Mouse (Mus musculus): ENCODE measurements at regions not wholly inside any gene's neighbourhood (a gene's known extent, or its start where the extent isn't known, plus 50 kb on each side); places are given as distances from the start of the nearest gene placed in this dataset.

GRCm38 (mm10) chr3:9884691-9885354, 203.1 kb upstream of the Gm9833 start:
- no peak for DNase-seq
- intact Hi-C loops (cut with DNase I), result no loop called here

DNA sequence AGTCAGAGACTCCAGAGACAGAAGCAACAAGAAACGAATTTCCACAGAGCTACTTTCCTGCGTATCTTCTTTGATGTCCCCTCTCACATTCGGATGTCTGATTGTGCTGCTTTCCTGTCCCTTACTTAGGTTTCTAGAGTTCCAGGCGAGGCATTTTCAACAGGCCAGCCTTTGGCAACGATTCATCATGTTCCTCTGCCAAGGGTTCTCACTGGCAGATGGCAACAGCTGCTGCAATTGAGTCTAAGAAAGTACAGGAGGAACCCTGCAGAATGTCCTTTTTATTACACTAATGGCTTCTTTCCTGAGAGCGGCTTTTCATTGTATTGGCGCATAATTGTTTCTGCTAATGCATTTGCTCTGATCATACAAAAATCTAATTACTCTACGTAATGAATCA, 202.3 kb upstream of the Gm9833 start:
- intact Hi-C loops (cut with DNase I), result no loop called here
- DNase-seq, result peak; percentile 79 to 82

- no peak for DNase-seq
- intact Hi-C loops (cut with DNase I), result no loop called here
Measured at GRCm38 (mm10) chr3:9886077-9886476, 201.8 kb upstream of the Gm9833 start.

GRCm38 (mm10) chr3:9886765-9887626, 200.9 kb upstream of the Gm9833 start:
- DNase-seq, result peak; percentile 20 to 26
- intact Hi-C loops (cut with DNase I), result no loop called here

DNA sequence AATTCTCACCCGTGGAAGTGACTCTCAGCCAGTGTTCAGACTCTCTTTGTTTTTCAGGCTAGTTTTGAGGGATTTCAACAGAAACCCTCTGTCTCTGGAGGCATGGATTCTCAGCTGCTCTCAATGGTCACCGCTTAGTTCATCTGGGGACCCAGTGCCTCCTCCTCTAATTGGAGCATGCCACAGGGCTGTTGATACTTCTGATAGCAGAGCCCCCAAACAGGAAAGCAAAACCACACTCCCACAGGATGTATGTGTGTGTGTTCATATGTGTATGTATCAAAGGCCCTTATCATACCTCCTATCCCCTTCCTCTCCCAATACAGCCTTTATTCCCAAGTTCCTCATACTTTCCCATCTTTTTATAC, 200.3 kb upstream of the Gm9833 start:
- DNase-seq, result no peak
- intact Hi-C loops (cut with DNase I), result no loop called here

- intact Hi-C loops (cut with DNase I), result no loop called here
- DNase-seq, result no peak
Measured at GRCm38 (mm10) chr3:9888051-9888450, 199.9 kb upstream of the Gm9833 start.

DNA sequence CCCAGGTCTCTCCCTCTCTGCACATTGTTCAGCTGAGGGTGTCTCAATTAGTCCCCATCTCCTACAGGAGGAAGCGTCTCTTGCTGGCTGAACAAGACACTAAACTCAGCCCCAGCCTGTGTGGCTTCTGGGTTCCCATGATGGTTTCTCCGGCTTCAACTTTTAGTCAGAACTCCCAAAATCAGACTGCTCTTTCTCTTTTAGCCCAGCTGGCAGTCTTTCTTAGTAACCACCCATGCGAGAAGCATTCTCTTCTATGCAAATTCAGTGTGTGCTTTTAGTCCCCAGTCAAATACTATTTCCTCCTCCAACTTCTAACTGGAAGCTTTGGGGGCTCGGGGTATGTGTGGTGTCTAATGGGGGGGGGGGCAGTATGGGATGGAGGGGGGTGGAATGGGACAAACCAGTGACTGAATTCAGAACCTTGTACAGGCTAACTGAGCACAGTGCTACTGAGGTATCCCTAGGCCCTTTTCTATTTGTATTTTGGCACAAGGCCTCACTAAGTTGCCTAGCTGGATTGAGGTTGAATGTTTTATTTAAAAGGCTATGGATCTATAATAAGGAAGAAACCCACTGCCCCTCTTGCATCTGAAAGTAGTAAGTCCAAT, 194.9 kb upstream of the Gm9833 start:
- DNase-seq, result no peak
- intact Hi-C loops (cut with DNase I), result no loop called here

- no peak for DNase-seq
- intact Hi-C loops (cut with DNase I), result no loop called here
Measured at GRCm38 (mm10) chr3:9895396-9896135, 192.3 kb upstream of the Gm9833 start.

- DNase-seq, result no peak
- intact Hi-C loops (cut with DNase I), result no loop called here
Measured at GRCm38 (mm10) chr3:9896303-9896702, 191.6 kb upstream of the Gm9833 start.

DNA sequence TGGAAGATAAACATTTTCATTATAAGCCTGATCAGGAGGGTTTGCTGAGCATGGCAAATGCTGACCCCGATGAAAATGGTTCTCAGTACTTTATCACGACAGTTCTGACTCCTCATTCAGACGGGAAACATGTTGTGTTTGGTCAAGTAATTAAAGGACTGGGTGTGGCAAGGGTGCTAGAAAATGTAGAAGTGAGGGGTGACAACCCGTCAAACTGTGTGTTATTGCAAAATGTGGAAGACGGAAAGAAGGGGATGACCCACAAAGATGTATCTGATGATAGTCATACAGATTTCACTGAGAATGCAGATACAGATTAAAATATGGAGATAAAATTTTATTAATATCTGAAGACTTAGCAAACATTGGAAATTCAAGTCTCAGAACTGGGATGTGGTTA, 186.2 kb upstream of the Gm9833 start:
- intact Hi-C loops (cut with DNase I), result no loop called here
- DNase-seq, result no peak

GRCm38 (mm10) chr3:9913357-9913756, 174.6 kb upstream of the Gm9833 start:
- intact Hi-C loops (cut with DNase I), result no loop called here
- no peak for DNase-seq

DNA sequence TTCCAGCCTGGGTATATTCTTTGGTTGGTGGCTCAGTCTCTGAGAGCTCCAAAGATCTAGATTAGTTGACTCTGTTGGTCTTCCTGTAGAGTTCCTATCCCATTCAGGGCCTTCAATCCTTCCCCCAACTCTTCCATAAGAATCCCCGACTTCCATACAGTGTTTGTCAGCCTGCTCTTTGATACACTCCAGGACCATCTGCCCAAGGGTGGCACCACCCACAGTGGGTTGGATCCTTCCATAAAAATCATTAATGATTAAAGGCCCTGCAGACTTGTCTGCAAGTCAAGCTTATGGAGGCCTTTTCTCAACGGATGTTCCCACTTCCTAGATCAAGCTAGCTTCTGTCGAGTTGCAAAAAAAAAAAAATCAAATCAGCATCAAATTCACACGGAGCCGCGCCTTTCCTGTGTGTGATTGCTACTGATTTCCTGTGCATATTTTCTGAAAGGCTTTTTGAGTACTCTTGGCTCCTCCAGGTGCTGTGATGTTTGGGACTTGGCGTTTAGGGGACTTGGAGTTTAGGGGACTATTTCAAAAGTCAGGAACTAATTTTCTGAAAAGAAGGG, 171.3 kb upstream of the Gm9833 start:
- intact Hi-C loops (cut with DNase I), result no loop called here
- no peak for DNase-seq

DNA sequence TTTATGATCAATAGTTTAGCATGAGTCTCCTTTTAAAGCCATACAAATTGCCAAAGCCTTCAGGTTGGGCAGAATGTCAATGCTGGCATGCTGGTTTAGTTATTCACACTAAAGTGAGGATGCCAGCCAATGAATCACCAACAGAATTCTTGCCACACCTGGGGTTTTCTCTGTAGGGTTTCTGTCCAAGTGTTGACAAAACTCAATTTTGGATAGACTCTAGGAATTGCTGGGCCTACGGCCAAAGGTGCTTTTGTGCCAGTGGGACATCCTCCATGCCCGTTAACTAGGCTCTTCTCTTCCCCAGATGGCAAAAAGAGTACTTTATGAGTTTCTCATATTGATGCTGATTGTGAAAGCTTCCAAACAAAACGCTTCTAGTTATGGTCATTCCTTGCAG, 167.6 kb upstream of the Gm9833 start:
- intact Hi-C loops (cut with DNase I), result no loop called here
- DNase-seq, result no peak

- intact Hi-C loops (cut with DNase I), result no loop called here
- DNase-seq, result no peak
Measured at GRCm38 (mm10) chr3:9921730-9922129, 166.2 kb upstream of the Gm9833 start.

- intact Hi-C loops (cut with DNase I), result no loop called here
- no peak for DNase-seq
Measured at GRCm38 (mm10) chr3:9922541-9923046, 165.3 kb upstream of the Gm9833 start.

GRCm38 (mm10) chr3:9924630-9925029, 163.3 kb upstream of the Gm9833 start:
- no peak for DNase-seq
- intact Hi-C loops (cut with DNase I), result no loop called here

DNA sequence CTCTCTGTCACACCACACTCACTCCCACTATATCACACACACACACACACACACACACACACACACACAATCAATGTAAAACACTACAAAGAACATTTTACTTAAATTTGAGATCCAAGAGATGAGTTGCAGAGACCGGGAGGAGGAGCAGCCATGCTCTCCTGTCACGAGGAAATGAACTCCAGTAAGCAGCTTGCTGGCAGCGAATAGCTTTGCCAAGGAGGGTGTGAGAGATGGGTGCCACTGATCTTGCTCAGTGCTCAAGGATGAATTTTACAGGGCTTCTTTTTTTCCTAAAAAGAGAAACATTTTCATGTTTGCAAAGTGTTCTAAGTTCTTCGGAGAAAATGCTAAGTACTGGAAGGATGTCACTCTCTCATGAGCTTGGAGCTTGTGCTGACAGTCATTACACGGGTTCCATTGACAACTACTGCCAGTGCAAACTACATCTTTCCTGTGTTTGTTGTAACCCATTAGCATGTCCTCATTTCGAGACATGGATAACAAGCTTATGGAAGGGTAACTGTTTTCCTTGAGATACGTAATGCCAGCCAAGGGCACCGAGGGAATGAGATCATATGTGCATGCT, 151.0 kb upstream of the Gm9833 start:
- intact Hi-C loops (cut with DNase I), result no loop called here

DNA sequence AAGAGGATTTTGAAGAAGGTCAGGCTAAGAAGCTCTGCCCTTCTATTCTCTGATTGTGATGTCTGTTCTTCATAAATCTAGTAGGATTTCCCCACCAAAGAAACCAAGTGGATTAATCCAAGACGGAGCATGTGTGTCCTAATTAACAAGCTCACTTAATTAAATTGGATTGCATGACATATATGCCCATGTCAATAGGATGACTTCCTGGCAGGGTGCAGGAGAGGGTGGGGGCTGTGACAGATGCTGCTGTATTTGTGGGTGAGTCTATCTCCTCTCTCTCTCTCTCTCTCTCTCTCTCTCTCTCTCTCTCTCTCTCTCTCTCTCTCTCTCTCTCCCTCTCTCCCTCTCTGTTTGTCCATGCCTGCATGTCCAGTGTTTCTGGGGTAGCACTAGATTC, 149.3 kb upstream of the Gm9833 start:
- intact Hi-C loops (cut with DNase I), result no loop called here
- DNase-seq, result no peak

More for the DNA sequence above, 151.0 kb upstream of the Gm9833 start:
- DNase-seq, result no peak

DNA sequence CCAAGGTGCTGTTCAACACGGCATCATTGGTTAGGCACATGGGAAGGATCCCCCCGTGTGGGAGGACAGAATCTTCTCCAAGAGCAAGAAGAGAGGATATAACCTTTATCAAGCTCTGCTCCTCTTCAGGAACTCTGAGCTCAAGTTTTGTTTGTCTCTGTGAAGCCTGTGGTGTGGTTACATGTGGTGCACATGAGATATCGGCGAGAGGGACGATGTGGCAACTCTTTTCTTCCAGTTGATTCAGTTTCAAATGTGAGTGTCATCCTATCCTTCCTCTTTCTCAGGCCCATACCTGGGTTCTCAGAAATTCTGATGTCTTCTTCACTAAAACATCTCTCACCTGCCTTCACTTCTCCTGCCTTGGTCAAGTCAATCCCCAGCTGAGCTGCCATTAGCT, 145.3 kb upstream of the Gm9833 start:
- intact Hi-C loops (cut with DNase I), result loop anchor here (10.0 kb wide), 1 partner anchor 478 kb away; no protein-coding TSS in a partner anchor
- no peak for DNase-seq

Data from heart, postnatal 10 days (tissue).